Mouse (Mus musculus) frontal cortex, postnatal 25 days (tissue): ENCODE results near the gene Myo3b.
A peak's percentile ranks its signal among the peaks of the same experiment; 100 is the strongest.
"Not testable (repeated sequence)": the region's sequence is repeated elsewhere in the genome, so short reads cannot be mapped to it uniquely, and the experiment has no call there.

Source experiments
- DNase-seq, 2 experiments: peaks; one replicate each; pipeline ENCODE4 v3.0.0; 2022; ENCODE audit warnings: low spot score in 2 of 2

The Myo3b gene

DNA sequence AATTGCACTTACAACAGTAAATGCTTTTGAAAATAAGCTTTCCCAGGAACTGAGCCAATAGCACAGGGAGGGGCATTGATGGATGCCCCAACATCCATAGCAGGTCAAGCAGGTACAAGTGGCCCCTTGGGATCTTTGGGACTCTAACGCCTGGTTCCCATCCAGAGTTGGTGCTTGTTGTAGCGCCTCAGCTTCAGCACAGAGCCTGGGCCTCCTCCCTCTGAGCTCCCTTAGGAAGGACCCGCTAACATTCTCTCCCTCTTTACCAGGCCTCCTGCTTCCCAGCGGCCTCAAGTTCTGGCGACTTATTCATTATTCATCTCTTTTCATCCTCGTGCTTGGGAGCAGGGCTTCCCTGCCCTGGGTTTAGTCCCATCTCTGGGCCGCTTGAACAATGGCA is at the start of gene Myo3b:
Gene Myo3b (plus strand): TSS at position 375 of the 400 bp plus-strand sequence.
- no peak for DNase-seq

DNA sequence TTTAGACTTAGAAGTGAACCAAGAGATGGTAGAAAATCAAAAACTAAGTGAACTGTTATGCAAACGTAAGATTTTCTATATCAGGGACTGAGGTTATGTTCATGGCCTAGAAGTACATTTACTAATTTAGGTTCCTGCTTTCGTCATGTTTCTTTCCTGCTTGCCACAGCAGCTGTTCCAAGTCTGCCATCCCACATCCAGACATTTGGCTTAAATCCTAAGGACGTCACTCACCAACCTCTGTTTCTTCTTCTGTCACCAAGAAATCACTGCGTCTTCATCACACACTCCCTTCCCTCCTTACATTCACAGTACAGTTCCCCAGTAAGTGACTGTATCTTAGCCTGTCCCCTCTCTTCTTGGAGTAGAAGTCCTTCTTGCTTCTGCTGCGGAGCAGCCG is 49.7 kb upstream of the Myo3b start:
- no peak for DNase-seq

GRCm38 (mm10) chr2:69990647-69991046 is 48.3 kb upstream of the Myo3b start:
- no peak for DNase-seq

- not testable (repeated sequence) for DNase-seq
Measured at GRCm38 (mm10) chr2:69994082-69994736, 44.7 kb upstream of the Myo3b start.

DNA sequence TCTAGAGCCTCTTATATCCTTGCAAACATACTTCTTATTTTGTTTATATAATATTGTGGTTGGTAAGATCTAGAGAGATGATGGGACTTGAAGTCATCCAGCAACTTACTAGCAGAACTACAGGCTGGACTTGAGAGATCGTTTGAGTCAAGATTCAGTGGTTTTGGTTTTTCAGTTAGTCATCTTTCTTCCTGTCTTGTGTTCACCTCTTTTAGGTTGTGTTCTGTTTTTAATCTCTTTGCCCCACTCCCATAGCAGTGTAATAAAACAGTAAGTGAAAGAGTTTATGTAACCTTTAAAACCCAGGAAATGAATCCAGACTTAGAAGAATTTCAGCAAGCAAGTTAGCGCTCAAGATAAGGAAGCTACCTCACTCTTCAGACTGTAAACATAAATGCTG is 44.1 kb upstream of the Myo3b start:
- no peak for DNase-seq

GRCm38 (mm10) chr2:69999097-69999770 is 39.7 kb upstream of the Myo3b start:
- DNase-seq: no peak

DNA sequence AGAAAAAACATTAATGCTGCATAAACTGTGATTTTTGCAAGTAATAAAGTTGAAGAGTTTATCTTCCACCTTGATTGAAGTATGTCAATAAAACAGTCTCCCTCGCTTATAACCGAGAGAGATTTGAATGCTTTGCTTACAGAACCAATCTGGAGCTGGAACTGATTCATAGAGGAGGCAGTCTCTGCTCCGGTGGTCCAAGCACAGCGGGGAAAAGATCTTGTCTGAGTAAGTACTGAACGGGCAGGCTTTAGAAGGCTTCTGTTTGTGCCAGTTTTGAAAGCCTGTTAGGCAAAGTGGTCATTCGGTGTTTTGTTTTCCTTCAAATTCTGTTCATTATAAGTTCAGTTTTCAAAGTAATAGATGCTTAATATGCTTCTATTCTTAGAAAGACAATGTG is 38.6 kb upstream of the Myo3b start:
- DNase-seq: no peak

DNA sequence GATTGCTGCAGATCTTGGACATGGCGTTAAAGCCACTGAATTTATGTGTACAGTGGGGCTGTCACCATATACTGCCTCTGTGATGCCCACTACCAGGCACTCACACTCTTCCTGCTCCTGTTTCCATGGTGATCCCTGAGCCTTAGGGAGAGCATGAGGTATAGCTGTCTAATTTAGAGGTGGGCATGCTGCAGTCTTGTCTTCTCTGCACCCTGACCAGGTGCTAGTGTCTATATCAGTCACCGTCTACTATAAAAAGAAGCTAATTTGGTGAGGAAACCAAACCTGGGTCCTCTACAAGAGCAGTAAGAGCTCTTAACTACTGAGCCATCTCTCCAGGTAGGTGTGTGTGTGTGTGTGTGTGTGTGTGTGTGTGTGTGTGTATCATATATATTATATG is 32.4 kb upstream of the Myo3b start:
- no peak for DNase-seq

GRCm38 (mm10) chr2:70012941-70013340 is 26.0 kb upstream of the Myo3b start:
- DNase-seq: no peak

DNA sequence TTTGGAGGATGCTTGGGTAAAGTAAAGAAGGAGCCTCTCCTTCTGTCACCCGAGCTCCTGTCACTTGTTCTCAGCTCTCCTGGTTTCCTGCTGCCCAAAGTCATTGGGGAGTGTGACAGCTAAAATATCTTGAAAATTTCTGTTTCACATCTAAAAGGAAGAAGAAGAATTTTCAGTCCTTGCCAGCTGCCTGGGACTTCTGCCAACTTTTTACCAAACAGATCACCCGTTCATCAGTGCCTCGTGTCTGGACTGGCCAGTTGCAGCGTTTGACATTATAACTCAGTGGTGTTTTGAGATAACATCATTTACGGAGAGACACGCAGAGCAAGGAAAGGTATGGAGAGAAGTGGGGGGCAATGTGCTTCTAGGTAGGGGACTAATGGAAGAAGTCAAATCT is 20.7 kb upstream of the Myo3b start:
- no peak for DNase-seq

GRCm38 (mm10) chr2:70024454-70024853 is 14.5 kb upstream of the Myo3b start:
- DNase-seq: no peak

- DNase-seq: no peak
Measured at GRCm38 (mm10) chr2:70025711-70026110, 13.2 kb upstream of the Myo3b start.

DNA sequence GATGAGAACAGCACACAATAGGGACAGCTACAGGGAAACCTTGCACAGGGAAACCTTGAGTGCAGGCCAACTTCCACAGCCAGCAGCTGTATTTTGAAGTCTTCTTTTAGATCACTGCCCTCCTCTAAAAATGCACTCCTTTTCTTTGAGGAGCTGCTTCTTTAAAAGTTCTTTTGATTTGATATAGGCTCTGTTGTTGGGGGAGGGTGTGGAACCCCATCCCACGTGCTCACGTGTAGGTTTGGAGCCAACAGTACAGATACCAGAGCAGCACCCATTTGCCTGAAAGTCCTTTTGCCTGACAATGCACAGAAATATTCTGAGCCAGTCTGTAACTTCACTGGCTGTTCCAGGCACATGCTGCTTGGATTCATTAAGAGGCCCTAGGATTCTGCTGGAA is 7.5 kb upstream of the Myo3b start:
- DNase-seq: no peak

DNA sequence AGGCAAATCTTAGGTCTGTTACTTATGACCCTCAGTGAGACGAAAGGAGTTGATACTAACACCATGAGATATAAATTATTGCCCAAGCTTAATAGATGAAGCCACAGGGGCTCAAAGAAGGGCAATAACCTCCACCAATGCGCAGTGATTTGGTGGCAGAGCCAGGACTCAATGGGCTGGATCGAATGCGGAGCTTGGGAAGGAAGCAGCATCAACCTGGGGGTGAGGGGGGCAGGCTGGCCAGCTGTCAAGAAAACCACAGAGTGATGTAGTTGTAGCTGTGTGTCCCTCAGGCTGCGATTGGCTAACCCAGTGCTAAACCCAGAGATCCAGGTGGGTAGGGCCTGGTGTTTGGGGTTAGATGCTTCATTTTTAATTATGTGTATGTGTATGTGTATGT is 4.0 kb upstream of the Myo3b start:
- DNase-seq: no peak

- no peak for DNase-seq
Measured at GRCm38 (mm10) chr2:70035358-70035757, 3.6 kb upstream of the Myo3b start.

- no peak for DNase-seq
Measured at GRCm38 (mm10) chr2:70037221-70037620, 1.7 kb upstream of the Myo3b start.

- DNase-seq: no peak
Measured at GRCm38 (mm10) chr2:70044466-70044865, 5.5 kb downstream of the Myo3b start.

DNA sequence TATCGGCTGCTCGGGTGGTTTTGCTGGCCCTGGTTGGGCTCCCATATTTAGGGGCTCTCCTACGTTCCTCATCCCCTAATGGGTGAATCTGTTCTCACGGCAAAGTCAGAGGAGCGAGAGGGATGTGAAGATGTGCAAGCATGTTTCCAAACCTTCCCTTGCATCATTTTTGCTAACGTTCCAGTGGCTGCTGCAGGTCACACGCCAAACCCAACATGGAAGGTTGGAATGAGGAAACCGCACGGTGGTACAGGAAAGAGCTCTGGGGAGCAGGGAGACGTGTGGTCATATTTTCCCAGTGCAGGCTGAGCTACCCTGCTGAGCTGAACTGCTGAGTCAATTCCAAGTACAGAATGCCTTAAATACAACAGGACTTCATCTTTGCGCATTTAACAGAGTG is 8.9 kb downstream of the Myo3b start:
- no peak for DNase-seq

GRCm38 (mm10) chr2:70053803-70054202 is 14.9 kb downstream of the Myo3b start:
- no peak for DNase-seq

DNA sequence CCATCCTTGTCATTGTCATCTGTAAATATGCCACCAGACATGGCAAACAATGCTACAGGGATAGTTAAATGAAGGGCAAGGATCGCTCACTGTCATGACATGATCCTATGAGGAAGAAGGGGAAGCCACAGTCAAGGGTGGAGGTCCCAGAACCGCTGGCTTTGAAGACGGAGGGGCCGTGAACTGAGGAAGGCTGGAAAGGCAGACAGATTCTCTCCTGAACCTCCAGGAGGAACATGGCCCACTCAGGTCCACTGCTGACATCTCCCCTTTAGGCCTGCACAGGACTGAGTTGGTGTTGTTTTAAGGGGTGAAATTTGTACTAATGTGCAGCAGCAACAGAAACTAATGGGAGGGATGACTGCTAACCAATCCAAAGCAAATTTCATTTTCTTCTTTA is 19.3 kb downstream of the Myo3b start:
- DNase-seq: no peak

DNA sequence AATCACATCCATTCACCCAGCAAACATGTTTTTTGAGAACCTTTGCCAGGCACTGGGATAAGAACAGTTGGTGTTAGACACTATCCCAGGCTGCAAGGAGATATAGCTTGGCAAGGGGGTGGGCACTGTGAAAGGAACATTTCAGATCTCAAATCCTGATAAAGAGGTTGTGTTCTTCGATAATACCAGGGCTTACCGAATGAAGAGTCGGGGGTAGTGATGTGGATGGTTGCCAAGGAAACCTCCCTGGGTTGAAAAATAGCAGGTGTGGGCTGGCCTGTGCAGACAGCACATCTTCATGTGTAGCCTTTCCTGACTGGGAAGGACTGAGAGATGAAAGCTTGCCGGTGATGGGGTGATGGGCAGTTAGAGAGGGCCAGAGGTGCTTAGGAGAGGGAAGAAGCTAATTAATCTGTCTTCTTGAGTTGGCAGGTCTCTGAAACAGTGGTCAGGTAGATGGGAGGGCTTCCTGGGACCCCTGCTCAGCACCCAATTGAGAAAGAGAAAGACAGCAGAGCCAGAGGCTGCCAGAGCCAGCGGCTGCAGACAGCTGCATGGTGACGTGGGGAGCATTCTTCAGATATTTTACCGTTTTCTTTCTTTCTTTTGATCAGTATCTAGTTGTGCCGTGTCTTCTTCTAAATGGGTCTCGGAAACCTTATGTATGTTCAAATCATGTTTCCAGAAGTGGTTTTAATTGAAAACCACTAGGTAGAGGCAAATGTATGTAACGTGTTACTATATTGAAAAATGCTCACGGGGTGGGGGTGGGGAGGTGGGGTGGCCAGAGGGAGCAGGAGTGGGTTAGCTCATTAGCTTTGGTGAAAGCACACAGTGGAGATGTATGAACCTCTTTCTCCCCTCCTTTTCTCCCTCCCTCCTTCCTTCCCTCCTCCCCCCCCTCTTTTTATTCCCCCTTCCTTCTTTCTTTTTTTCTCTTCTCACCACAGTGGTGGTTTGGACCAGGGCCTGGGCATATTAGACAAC is 21.7 kb downstream of the Myo3b start:
- DNase-seq: peak in 1 of 2 experiments; percentile 21

- no peak for DNase-seq
Measured at GRCm38 (mm10) chr2:70065116-70065515, 26.2 kb downstream of the Myo3b start.
